22 mouse cellular contexts compared by ENCODE assay signal in genomic region chr6:94705931-94706330, GRCm38 (mm10). TPM values are rescaled to one million over a fixed set of nuclear protein-coding genes. Genes with fewer than 3 reads are reported as not detected.
DNase-seq lines count a peak whose midpoint lies in the region; TF ChIP-seq lines count a peak whose summit lies in the region.
"Had no signal": no experiment of that assay in that cellular context is flagged by ENCODE, and none has a peak within 500 bp of the region (broad histone marks: within the 10 kb centered on the region; RNA-seq: fewer than 3 reads in every experiment).

No protein-coding gene starts in this region.

- H3K79me2 ChIP-seq in C2C12 (ENCODE audit: control insufficient read depth, insufficient read depth): no peaks in the 10 kb centered on the region

- TF ChIP-seq CTCF in C2C12 (IDR thresholded peaks at IDR 0.05; ENCODE audit: control insufficient read depth, insufficient read depth, insufficient read length): no peak
- no peak for TF ChIP-seq CTCF in embryonic fibroblast, embryonic 13.5 days (IDR thresholded peaks at IDR 0.05; ENCODE audit: borderline replicate concordance, insufficient read depth, low read length)

- no peaks in the 10 kb centered on the region for H3K36me3 ChIP-seq in C2C12 (ENCODE audit: control insufficient read depth, insufficient read depth)
- H3K36me3 ChIP-seq: embryonic facial prominence, embryonic 13.5 days; embryonic facial prominence, embryonic 15.5 days; forebrain, embryonic 15.5 days had no signal

- DNase-seq in 3134 (ENCODE audit: extremely low read depth, insufficient read length, low spot score) (peak; percentile 38), 3T3-L1 (ENCODE audit: low read depth, low spot score) (peak; percentile 65)
- DNase-seq in embryo, embryonic 11 days: no peak
- DNase-seq in right cerebral cortex, postnatal 4 days: no peak
- no peak for DNase-seq in thymus, postnatal 14 days
- DNase-seq: adrenal gland, adult 8-10 months; adrenal gland, postnatal 14 days; adrenal gland, postnatal 36 days; B cell, adult 2 months; cerebellum, adult 11-12 months; cerebellum, adult 2 months; cerebellum, adult 9-10 months; cerebellum, postnatal 10 days; cerebellum, postnatal 25 days; forebrain, postnatal 0 days had no signal

- TF ChIP-seq POLR2A in embryonic fibroblast, embryonic 13.5 days (IDR thresholded peaks at IDR 0.05; ENCODE audit: low read depth, low read length): no peak

- H3K27me3 ChIP-seq in C2C12 (ENCODE audit: control insufficient read depth, insufficient read depth, insufficient read length): no peaks in the 10 kb centered on the region
- H3K27me3 ChIP-seq: embryonic facial prominence, embryonic 15.5 days; Patski had no signal

- H3K4me3 ChIP-seq in C2C12 (ENCODE audit: insufficient read depth, poor library complexity, severe bottlenecking): no peak overlapping the region
- no peak overlapping the region for H3K4me3 ChIP-seq in embryonic fibroblast, embryonic 13.5 days (ENCODE audit: insufficient read depth, low read length)
- H3K4me3 ChIP-seq: embryonic facial prominence, embryonic 13.5 days; embryonic facial prominence, embryonic 15.5 days; forebrain, embryonic 13.5 days; forebrain, embryonic 15.5 days had no signal

- H3K79me3 ChIP-seq in C2C12 (ENCODE audit: low read depth): no peaks in the 10 kb centered on the region

- H3K4me1 ChIP-seq in embryonic fibroblast, embryonic 13.5 days (ENCODE audit: control insufficient read depth, insufficient read depth, low read length): peaks cover 26% of the 10 kb centered on the region

- H3K27ac ChIP-seq in embryonic fibroblast, embryonic 13.5 days (ENCODE audit: insufficient read depth, low read length): peak overlapping the region; percentile 86; the same call in 1 of the 2 replicates
- H3K27ac ChIP-seq: embryonic facial prominence, embryonic 13.5 days; embryonic facial prominence, embryonic 15.5 days; forebrain, embryonic 13.5 days; forebrain, embryonic 15.5 days had no signal

- H3ac ChIP-seq in C2C12 (ENCODE audit: control insufficient read depth, insufficient read length, low read depth): no peak overlapping the region

TF ChIP-seq in C2C12, 6 proteins besides CTCF, POLR2A, EP300 and RAD21:
- TF ChIP-seq CEBPB (IDR thresholded peaks at IDR 0.05; ENCODE audit: low read depth): peak; percentile 71
- TF ChIP-seq FOSL1 (IDR thresholded peaks at IDR 0.05; ENCODE audit: insufficient read depth, low read length, poor library complexity, severe bottlenecking): peak; percentile 39
- TF ChIP-seq MAX (IDR thresholded peaks at IDR 0.05): no peak

RNA-seq across cellular contexts. Expression of gene Lrig1, which starts 6.0 kb away (rescaled TPM):
- 11.2 TPM for polyA plus RNA-seq in C2C12 (2012; fragmentation: generic; extraction: Trizol)
- 34.6 and 44.5 TPM in 2 replicates for polyA plus RNA-seq in embryonic fibroblast, embryonic 13.5 days (2011; ENCODE audit: insufficient read length, low read depth, missing spikeins)

Comparison
In these comparisons a context has a peak if more than half of its experiments do, and no peak if none do; other contexts are left out.
1. DNase-seq: peak in 3134 (single experiment) and 3T3-L1 (single experiment); none in embryo, embryonic 11 days (single experiment), right cerebral cortex, postnatal 4 days (single experiment) and thymus, postnatal 14 days (single experiment).